Mouse (Mus musculus): ENCODE measurements around the gene Olfr522.
"Not testable (repeated sequence)": the region's sequence is repeated elsewhere in the genome, so short reads cannot be mapped to it uniquely, and the experiment has no call there.

The Olfr522 gene

GRCm38 (mm10) chr7:140160363-140160762, 4.2 kb downstream of the Olfr522 start:
- DNase-seq = peak; percentile 64

DNA sequence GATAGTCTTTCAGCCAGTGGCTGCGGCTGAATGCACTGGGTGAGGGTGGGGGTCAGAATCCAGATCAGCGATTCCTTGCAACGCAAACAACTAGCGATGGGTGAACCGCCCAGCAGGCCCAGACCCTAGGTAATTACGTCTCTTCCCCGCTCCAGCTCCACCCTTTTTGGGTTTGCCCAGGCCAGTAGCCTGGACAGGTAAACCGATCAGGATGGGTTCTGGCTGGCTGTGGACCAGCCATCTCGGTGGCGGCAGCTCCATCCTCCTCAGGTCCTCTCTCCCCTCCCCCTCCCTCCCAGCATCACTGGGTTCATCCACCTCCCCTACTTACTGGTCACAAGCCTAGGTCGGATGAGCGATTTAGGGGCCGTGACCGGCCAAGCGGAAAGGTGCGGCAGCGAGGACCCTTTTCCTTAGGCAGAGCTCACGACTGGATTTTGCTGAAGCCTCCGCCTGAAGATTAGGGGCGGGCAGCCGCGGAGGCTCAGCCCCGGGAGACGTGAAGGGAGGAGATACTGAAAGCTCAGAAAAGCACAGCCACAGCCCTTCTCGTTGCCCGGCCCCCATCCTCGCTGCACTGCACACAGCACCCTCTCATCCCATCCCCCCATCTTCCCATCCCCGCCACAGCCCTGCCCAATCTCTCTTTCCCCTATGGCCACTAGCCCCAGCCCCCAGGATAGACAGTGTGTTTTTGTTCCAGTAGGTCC, 10.2 kb downstream of the Olfr522 start, which contains the start of gene Sprn:
Gene Sprn (minus strand): TSS at position 660 of the 710 bp plus-strand sequence.
- DNase-seq = peak; percentile 85

DNA sequence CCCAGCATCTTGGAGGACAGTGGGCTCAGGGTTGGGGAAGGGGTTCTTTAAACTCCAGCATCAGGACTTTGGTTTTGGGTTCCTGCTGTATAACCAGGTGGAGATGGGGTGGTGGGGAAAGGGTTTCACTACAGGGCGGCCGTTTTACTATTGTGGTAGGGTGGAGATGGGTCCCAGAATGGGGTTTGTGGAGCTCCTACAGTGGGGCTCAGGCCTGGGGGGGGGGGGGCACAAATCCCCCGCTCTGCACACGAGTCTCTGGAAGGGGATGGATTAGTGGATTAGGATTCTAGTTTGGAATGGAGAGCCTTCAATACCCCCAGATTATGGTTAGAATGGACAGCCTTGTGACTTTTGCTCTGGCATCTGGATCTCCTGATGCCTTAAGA, 10.7 kb downstream of the Olfr522 start:
- no peak for DNase-seq

- DNase-seq = peak; percentile 87
These were observed 11.2 kb downstream of the Olfr522 start for GRCm38 (mm10) chr7:140153383-140153782.

DNA sequence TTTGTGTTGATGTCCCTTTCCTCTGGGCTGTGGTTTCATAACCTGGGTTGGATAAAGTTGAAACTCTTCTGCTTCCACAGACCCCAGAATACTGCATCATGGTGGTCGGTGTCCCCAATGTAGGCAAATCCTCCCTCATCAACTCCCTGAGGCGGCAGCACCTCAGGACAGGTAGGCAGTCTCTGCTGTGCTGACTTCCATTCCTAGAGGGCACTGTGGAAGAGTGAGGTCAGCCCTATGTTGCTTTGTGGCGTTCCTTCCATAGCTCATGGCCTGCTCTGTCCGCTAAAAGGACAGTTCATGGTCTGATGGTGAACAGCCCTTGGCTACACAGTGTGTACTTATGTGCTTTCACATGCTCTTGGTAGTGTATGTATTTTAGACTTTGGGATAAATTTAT, 20.0 kb downstream of the Olfr522 start:
- DNase-seq = peak; percentile 65

GRCm38 (mm10) chr7:140141350-140141749, 23.2 kb downstream of the Olfr522 start:
- DNase-seq = peak; percentile 94

- no peak for DNase-seq
These were observed 26.6 kb downstream of the Olfr522 start for GRCm38 (mm10) chr7:140138021-140138310.

DNA sequence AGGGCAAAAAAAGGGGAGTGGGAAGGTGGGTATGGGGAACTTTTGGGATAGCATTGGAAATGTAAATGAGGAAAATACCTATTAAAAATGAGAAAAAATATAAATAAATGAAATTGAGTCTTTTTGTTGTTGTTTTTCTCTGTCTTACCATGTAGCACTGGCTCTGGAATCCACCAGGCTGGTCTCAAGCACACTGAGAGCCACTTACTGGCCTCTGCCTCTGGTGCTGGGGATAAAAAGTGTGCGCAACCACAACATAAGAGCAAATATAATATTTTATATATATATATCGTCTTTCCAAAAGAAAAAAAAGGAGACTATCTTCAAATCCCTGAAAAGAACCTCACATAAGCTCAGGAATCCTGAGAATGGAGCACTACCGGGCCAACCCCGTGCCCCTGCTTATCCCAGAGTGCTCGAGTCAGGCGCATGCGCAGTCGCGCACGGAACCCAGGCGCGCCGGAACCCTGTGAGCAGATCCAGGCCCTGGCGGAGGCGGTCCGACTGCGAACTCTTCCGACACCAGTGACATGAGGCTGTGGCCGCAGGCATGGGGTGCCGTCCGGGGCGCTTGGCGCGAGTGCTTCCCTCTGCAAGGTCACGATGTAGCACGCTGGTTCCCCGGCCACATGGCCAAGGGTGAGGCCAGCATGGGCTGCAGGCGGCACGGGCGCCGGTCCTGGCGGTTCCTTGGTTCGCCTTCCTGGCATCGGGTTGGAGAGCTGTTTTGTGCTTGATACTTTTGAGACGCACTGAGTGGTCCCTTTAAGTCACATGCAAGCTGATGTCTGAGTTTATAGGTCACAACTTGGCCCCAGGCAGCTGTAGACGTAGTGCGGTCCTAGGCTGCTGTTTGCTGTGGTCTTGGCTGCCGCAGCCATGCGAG, 27.2 kb downstream of the Olfr522 start, which contains the start of gene Mtg1:
Gene Mtg1 (plus strand): TSS at position 430 of the 886 bp plus-strand sequence.
- peak; percentile 99 for DNase-seq

DNA sequence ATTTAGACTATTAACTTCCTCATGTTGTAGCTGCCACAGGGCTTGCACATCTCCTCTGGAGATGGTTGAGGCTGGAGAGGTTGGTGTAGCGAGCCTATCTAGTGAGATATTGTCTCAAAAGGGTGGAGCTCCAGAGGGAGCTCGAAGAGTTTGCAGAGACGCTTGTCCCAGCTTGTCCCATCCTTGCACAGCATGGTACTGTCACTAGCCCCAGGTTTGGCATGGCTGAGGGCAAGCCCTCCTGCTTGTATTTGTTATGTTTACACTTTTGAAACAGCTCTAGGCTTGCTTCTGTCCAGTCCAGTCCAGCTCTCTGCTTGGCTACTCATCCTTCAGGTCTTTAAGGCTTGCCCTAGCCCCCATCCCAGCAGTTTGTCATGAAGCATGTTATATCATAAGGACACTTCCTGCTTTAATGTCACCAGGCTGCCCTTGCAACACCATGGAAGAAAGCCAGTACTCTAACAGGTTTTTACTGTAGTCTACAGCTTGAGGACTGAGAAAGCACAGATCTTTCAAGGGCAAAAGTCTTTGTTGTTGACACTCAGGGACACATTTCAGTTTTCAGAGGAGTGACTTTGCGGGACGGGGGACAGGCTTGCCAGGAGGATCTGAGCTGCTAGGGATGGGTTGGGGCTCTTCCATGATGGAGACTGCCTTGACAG, 29.3 kb downstream of the Olfr522 start:
- DNase-seq = no peak

DNA sequence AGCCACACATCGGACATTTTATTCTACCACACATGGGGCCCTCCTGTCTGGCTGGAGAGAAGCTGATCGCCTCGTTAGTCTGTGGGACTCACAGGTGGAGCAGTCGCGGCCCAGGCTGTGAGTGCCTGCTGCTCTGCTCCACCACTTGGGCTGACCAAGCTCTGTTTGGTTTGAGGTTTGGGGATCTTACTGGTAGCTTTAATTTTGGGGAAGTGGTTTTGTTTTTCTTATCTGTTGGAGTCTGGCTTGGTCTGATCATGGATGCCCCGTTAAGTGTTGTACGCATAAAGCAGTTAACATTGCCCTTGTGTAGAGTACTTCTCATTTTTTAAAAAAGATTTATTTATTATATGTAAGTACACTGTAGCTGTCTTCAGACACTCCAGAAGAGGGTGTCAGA, 30.5 kb downstream of the Olfr522 start:
- DNase-seq = not testable (repeated sequence)

DNA sequence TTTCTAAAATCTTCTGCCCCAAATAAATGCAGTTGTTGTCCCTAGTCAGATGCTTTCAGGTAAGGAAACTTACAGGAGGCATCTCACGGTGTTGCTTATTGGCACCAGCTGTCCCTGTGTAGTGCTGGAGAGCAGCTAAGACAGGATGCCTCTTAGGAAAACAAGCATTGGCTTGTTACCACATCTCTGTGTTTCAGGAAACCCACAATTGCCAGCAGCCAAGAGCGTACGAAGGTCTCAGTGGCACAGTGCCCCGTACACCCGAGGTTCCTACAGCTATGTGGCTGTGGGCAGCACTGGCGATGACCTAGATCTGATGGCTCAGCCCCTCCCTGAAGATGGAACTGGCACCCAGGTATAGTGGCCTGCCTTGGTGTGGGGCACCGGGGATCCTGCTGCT, 32.4 kb downstream of the Olfr522 start:
- DNase-seq = not testable (repeated sequence)

DNA sequence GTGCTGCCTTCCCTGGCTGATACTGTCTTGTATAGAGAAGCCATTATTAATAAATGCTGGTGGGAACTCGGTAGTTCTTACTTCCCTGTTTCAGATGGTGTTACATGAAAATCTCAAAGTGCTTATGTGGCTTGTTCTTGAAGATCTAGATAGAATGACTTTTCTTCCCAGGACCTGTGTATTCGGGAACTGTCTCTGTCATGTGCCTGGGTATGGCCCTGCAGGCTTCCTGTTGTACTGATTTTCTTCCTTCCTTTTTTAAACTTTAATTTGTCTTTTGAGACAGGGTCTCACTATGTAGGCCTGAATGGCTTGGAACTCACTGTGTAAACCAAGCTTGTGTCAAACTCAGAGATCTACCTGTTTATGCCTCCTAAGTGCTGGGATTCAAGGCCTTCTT, 36.7 kb downstream of the Olfr522 start:
- DNase-seq = peak; percentile 93

GRCm38 (mm10) chr7:140126934-140127333, 37.6 kb downstream of the Olfr522 start:
- DNase-seq = peak; percentile 92

DNA sequence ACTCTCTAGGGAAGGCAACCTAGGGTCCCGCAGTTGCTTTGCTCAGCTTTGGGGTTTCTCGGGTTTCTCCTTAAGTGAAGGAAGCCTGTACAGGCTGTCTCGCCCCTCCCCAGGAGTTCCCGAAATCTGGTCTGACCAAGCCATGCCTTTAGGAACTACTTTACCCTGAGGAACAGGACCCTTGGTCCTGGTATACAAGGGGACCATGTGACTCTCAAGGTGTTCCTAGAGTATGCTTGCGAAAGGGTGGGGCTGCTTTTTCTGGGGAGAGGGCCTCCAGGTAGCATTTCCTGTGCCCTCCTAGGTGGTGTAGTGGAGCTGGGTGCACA, 38.6 kb downstream of the Olfr522 start:
- DNase-seq = peak; percentile 93

GRCm38 (mm10) chr7:140125278-140126021, 39.1 kb downstream of the Olfr522 start:
- peak; percentile 99 for DNase-seq

GRCm38 (mm10) chr7:140124382-140124781, 40.2 kb downstream of the Olfr522 start:
- no peak for DNase-seq

- peak; percentile 93 for DNase-seq
These were observed 41.8 kb downstream of the Olfr522 start for GRCm38 (mm10) chr7:140122765-140123164.

DNA sequence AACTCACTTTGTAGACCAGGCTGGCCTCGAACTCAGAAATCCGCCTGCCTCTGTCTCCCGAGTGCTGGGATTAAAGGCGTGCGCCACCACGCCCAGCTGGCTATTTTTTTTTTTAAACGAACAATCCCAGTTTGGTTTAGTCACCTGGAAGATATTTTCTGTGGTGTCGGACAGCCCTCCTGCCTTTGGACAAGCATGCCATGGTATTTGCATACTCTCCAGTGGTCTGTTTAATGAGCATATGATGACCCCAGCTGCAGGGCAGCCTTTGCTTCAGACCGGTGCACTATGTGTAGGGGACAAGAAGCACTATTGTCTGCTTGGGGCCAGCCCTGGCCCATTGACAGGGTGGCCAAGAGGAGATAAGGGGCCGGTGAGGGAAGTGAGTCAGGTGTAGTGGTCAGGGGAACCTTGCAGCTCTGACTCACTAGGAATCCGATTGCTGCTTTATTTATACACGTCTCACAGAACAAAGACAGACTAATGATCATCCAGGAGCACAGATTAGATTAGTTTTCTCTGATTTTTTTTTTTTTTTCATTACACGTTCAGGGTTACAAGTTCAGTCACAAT, 43.1 kb downstream of the Olfr522 start:
- no peak for DNase-seq

- no peak for DNase-seq
These were observed 44.1 kb downstream of the Olfr522 start for GRCm38 (mm10) chr7:140120484-140120883.

- peak; percentile 99 for DNase-seq
These were observed 48.1 kb downstream of the Olfr522 start, which contains the start of gene Echs1 for GRCm38 (mm10) chr7:140116329-140117054. TSS of gene Echs1 (minus strand) at chr7:140116476.

- DNase-seq = peak; percentile 98
These were observed 48.8 kb downstream of the Olfr522 start, which contains the start of gene Paox for GRCm38 (mm10) chr7:140115583-140116328. TSS of gene Paox (plus strand) at chr7:140115799.

Data from heart, adult 11 months (tissue).